Mouse (Mus musculus): Measurements from ENCODE around the gene Ppfibp2.

GRCm38 (mm10) chr7:107637398-107637797 is 42.4 kb downstream of the Ppfibp2 start:
- TF ChIP-seq CTCF (IDR thresholded peaks at IDR 0.05; ENCODE audit: low read depth): no peak
- no peak for TF ChIP-seq EP300 (IDR thresholded peaks at IDR 0.05; ENCODE audit: low read depth)
